Mouse (Mus musculus) intestine, embryonic 15.5 days (tissue): ENCODE measurements around the gene Prkce. TPM values are rescaled to one million over a fixed set of nuclear protein-coding genes. Genes with fewer than 3 reads are reported as not detected.
A peak's percentile ranks its signal among the peaks of the same experiment; 100 is the strongest.

Source experiments
- ATAC-seq: fragments of 200-750 bp; cut with Nextera tagmentation; 2 replicates; pipeline ENCODE4 v1.8.0; 2017; ENCODE audit warnings: moderate TSS enrichment, moderate library complexity
- H3K27ac ChIP-seq: fragments of 300-500 bp; sonication (generic); 2 replicates; pipeline ENCODE4 v1.5.1; 2015; ENCODE audit warnings: mild to moderate bottlenecking, inconsistent platforms
- H3K27me3 ChIP-seq: fragments of 300-500 bp; sonication (generic); replicated peaks from 2 replicates; pipeline ENCODE4 v1.6.1; 2015; ENCODE audit warnings: inconsistent platforms
- H3K36me3 ChIP-seq: fragments of 300-500 bp; sonication (generic); 2 replicates; pipeline ENCODE4 v1.6.1; 2015; ENCODE audit warnings: inconsistent platforms
- H3K4me1 ChIP-seq: fragments of 300-500 bp; sonication (generic); replicated peaks from 2 replicates; pipeline ENCODE4 v1.6.1; 2015; ENCODE audit warnings: inconsistent platforms
- H3K4me2 ChIP-seq: fragments of 300-500 bp; sonication (generic); replicated peaks from 2 replicates; pipeline ENCODE4 v1.6.1; 2015; ENCODE audit warnings: mild to moderate bottlenecking, inconsistent platforms
- H3K4me3 ChIP-seq: fragments of 300-500 bp; sonication (generic); replicated peaks from 2 replicates; pipeline ENCODE4 v1.5.1; 2015; ENCODE audit warnings: inconsistent platforms
- H3K9ac ChIP-seq: fragments of 300-500 bp; sonication (generic); 2 replicates; pipeline ENCODE4 v1.6.1; 2015; ENCODE audit warnings: inconsistent platforms
- H3K9me3 ChIP-seq: fragments of 300-500 bp; sonication (generic); 2 replicates; pipeline ENCODE4 v1.6.1; 2016; ENCODE audit warnings: inconsistent platforms
- WGBS: fragments of 180-500 bp; shearing (Covaris S2); methylation state at CpG from one replicate; pipeline ENCODE4 v1.1.7; 2015; 5-methylcytosine and 5-hydroxymethylcytosine counted together
- polyA plus RNA-seq: library from polyadenylated mRNA; unstranded; fragments of >200 nt; fragmentation: Nextera tagmentation; extraction: Ambion mirVana; gene quantifications from 2 replicates; pipeline ENCODE4 v1.2.1, GENCODE M21; 2015

Prkce gene
- polyA plus RNA-seq, 1 experiment from 2014 or later = 6.6 TPM

- H3K9ac ChIP-seq = no peak overlapping the region
- H3K27me3 ChIP-seq = no peaks in the 10 kb centered on the region
- ATAC-seq = no peak
- H3K9me3 ChIP-seq = no peaks in the 10 kb centered on the region
- no peaks in the 10 kb centered on the region for H3K36me3 ChIP-seq
- no peak overlapping the region for H3K4me3 ChIP-seq
- H3K27ac ChIP-seq = no peak overlapping the region
- 88% methylated on average over 7 of the region's 7 CpGs for WGBS
- no peaks in the 10 kb centered on the region for H3K4me1 ChIP-seq
- no peak overlapping the region for H3K4me2 ChIP-seq
Observed at GRCm38 (mm10) chr17:86546529-86546928, 378.9 kb downstream of the Prkce start.

- Histone ChIP-seq H3K4me2 (no peak overlapping the region), H3K36me3 (no peaks in the 10 kb centered on the region), H3K27ac (no peak overlapping the region), H3K4me1 (no peaks in the 10 kb centered on the region), H3K9me3 (no peaks in the 10 kb centered on the region), H3K9ac (no peak overlapping the region), H3K27me3 (no peaks in the 10 kb centered on the region), H3K4me3 (no peak overlapping the region)
- WGBS = 80% methylated on average over 10 of the region's 10 CpGs
- no peak for ATAC-seq
Observed at GRCm38 (mm10) chr17:86549128-86549527, 381.5 kb downstream of the Prkce start.

- 63% methylated on average over 10 of the region's 10 CpGs for WGBS
- Histone ChIP-seq H3K4me2 (no peak overlapping the region), H3K4me3 (no peak overlapping the region), H3K9me3 (no peaks in the 10 kb centered on the region), H3K9ac (no peak overlapping the region), H3K27me3 (no peaks in the 10 kb centered on the region), H3K4me1 (no peaks in the 10 kb centered on the region), H3K36me3 (no peaks in the 10 kb centered on the region), H3K27ac (no peak overlapping the region)
- ATAC-seq = no peak
Observed at GRCm38 (mm10) chr17:86551561-86551960, 384.0 kb downstream of the Prkce start.

GRCm38 (mm10) chr17:86551995-86552394 is 384.4 kb downstream of the Prkce start:
- 75% methylated on average over 6 of the region's 6 CpGs for WGBS

GRCm38 (mm10) chr17:86559206-86559891 is 391.8 kb downstream of the Prkce start:
- WGBS = 51% methylated on average over 15 of the region's 15 CpGs
- 0 out of 2 replicates have a peak, but pooled peaks have one; percentile 25 for ATAC-seq
- H3K4me1 ChIP-seq = peaks cover 10% of the 10 kb centered on the region; the same call in 1 of the 2 replicates
- H3K27ac ChIP-seq = no peak overlapping the region
- H3K27me3 ChIP-seq = no peaks in the 10 kb centered on the region
- no peaks in the 10 kb centered on the region for H3K9me3 ChIP-seq
- H3K4me3 ChIP-seq = no peak overlapping the region
- no peak overlapping the region for H3K9ac ChIP-seq
- H3K36me3 ChIP-seq = no peaks in the 10 kb centered on the region
- H3K4me2 ChIP-seq = 0 out of 2 replicates have a peak overlapping the region, but pooled peaks have one; percentile 6

More at GRCm38 (mm10) chr17:86551995-86552394, 384.4 kb downstream of the Prkce start:
- no peak overlapping the region for H3K27ac ChIP-seq
- no peaks in the 10 kb centered on the region for H3K36me3 ChIP-seq
- H3K9ac ChIP-seq = no peak overlapping the region
- no peak overlapping the region for H3K4me3 ChIP-seq
- no peaks in the 10 kb centered on the region for H3K4me1 ChIP-seq
- no peaks in the 10 kb centered on the region for H3K27me3 ChIP-seq
- H3K4me2 ChIP-seq = no peak overlapping the region
- no peaks in the 10 kb centered on the region for H3K9me3 ChIP-seq
- no peak for ATAC-seq

- Histone ChIP-seq H3K4me1 (peaks cover 10% of the 10 kb centered on the region; the same call in 1 of the 2 replicates), H3K27me3 (no peaks in the 10 kb centered on the region), H3K9me3 (no peaks in the 10 kb centered on the region), H3K36me3 (no peaks in the 10 kb centered on the region), H3K27ac (no peak overlapping the region), H3K9ac (no peak overlapping the region), H3K4me3 (no peak overlapping the region), H3K4me2 (no peak overlapping the region)
- ATAC-seq = 0 out of 2 replicates have a peak, but pooled peaks have one; percentile 15
- WGBS = 66% methylated on average over 3 of the region's 3 CpGs
Observed at GRCm38 (mm10) chr17:86560499-86560898, 392.9 kb downstream of the Prkce start.

- no peak for ATAC-seq
- Histone ChIP-seq H3K27me3 (no peaks in the 10 kb centered on the region), H3K9me3 (no peaks in the 10 kb centered on the region), H3K36me3 (no peaks in the 10 kb centered on the region), H3K4me1 (0 out of 2 replicates have a peak, but pooled peaks cover 5% of the 10 kb centered on the region), H3K9ac (no peak overlapping the region), H3K27ac (no peak overlapping the region), H3K4me3 (no peak overlapping the region), H3K4me2 (no peak overlapping the region)
- 81% methylated on average over 5 of the region's 5 CpGs for WGBS
Observed at GRCm38 (mm10) chr17:86570491-86570890, 402.9 kb downstream of the Prkce start.

- Histone ChIP-seq H3K27ac (no peak overlapping the region), H3K9me3 (no peaks in the 10 kb centered on the region), H3K4me2 (no peak overlapping the region), H3K36me3 (no peaks in the 10 kb centered on the region), H3K4me1 (0 out of 2 replicates have a peak, but pooled peaks cover 5% of the 10 kb centered on the region), H3K4me3 (no peak overlapping the region), H3K9ac (no peak overlapping the region), H3K27me3 (no peaks in the 10 kb centered on the region)
- WGBS = 96% methylated on average over 3 of the region's 3 CpGs
- no peak for ATAC-seq
Observed at GRCm38 (mm10) chr17:86571266-86571665, 403.7 kb downstream of the Prkce start.

- H3K4me2 ChIP-seq = no peak overlapping the region
- H3K36me3 ChIP-seq = no peaks in the 10 kb centered on the region
- ATAC-seq = no peak
- no peak overlapping the region for H3K27ac ChIP-seq
- no peak overlapping the region for H3K4me3 ChIP-seq
- H3K27me3 ChIP-seq = no peaks in the 10 kb centered on the region
- 53% methylated on average over 6 of the region's 6 CpGs for WGBS
- 0 out of 2 replicates have a peak, but pooled peaks cover 5% of the 10 kb centered on the region for H3K4me1 ChIP-seq
- no peak overlapping the region for H3K9ac ChIP-seq
- no peaks in the 10 kb centered on the region for H3K9me3 ChIP-seq
Observed at GRCm38 (mm10) chr17:86572136-86572535, 404.6 kb downstream of the Prkce start.

- no peaks in the 10 kb centered on the region for H3K27me3 ChIP-seq
- H3K4me1 ChIP-seq = 0 out of 2 replicates have a peak, but pooled peaks cover 5% of the 10 kb centered on the region
- no peaks in the 10 kb centered on the region for H3K9me3 ChIP-seq
- H3K36me3 ChIP-seq = no peaks in the 10 kb centered on the region
- no peak overlapping the region for H3K4me3 ChIP-seq
- no peak overlapping the region for H3K9ac ChIP-seq
- ATAC-seq = no peak
- no peak overlapping the region for H3K27ac ChIP-seq
- no peak overlapping the region for H3K4me2 ChIP-seq
- WGBS = 31% methylated on average over 8 of the region's 8 CpGs
Observed at GRCm38 (mm10) chr17:86572576-86572975, 405.0 kb downstream of the Prkce start.

GRCm38 (mm10) chr17:86573596-86574248 is 406.1 kb downstream of the Prkce start:
- no peak overlapping the region for H3K27ac ChIP-seq
- no peaks in the 10 kb centered on the region for H3K36me3 ChIP-seq
- 0 out of 2 replicates have a peak, but pooled peaks cover 5% of the 10 kb centered on the region for H3K4me1 ChIP-seq
- H3K4me2 ChIP-seq = no peak overlapping the region
- H3K4me3 ChIP-seq = no peak overlapping the region
- no peaks in the 10 kb centered on the region for H3K9me3 ChIP-seq
- H3K27me3 ChIP-seq = no peaks in the 10 kb centered on the region
- no peak overlapping the region for H3K9ac ChIP-seq
- 71% methylated on average over 16 of the region's 16 CpGs for WGBS
- no peak for ATAC-seq

GRCm38 (mm10) chr17:86580724-86581123 is 413.1 kb downstream of the Prkce start:
- ATAC-seq = no peak
- no peaks in the 10 kb centered on the region for H3K27me3 ChIP-seq
- no peak overlapping the region for H3K27ac ChIP-seq
- H3K4me3 ChIP-seq = no peak overlapping the region
- H3K4me1 ChIP-seq = no peaks in the 10 kb centered on the region
- H3K9ac ChIP-seq = no peak overlapping the region
- WGBS = 82% methylated on average over 6 of the region's 6 CpGs
- H3K36me3 ChIP-seq = no peaks in the 10 kb centered on the region
- no peaks in the 10 kb centered on the region for H3K9me3 ChIP-seq
- no peak overlapping the region for H3K4me2 ChIP-seq
